ENCODE assay signal across 8 mouse cellular contexts in the genomic region with DNA sequence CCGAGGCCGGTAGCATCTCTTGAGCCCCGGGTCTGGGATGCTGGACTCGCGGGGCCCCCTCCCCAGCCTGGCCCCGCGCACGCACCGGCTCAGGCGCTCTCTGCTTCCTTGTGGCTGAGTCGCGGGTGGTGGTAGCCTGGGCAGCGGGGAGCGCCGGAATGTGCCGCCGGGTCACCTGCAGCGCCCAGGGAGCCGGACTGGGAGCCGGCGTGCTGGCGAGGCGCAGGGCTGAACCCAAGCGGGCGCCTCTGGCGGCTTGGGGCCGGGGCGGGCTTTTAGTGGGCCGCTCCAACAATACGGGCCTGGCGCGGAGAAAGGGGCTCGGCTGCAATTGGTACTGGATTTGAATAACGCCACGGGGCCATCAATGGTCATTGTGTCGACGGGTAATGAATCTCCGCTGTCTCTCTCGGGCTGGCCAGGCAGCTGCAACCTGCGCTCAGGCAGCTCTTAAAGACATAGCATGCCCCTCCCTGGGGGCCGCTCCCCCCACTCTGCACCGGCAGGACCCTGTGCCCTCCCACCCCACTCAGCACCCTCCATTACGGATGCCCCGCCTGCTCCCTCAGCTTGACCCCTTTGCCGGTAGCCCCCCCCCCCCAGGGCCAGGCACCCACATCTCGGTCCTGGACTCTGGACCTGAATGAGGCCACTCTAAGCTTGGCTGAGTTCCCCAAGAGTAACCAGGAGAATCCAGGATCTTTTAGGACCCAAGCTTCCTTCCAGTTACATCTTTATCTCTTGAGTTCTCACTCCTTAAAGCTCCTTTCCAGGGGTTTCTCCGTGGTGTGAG. TPM values are rescaled to one million over a fixed set of nuclear protein-coding genes. Genes with fewer than 3 reads are reported as not detected.
DNase-seq lines count a peak whose midpoint lies in the region; ATAC-seq and TF ChIP-seq lines count a peak whose summit lies in the region.

No protein-coding gene starts in this region.

- no peak for ATAC-seq in liver, embryonic 11.5 days (replicated peaks; ENCODE audit: low FRiP score)
- no peak for ATAC-seq in liver, postnatal 0 days
- no peak for ATAC-seq in embryonic facial prominence, embryonic 15.5 days (ENCODE audit: insufficient number of reproducible peaks, low FRiP score, low TSS enrichment, low read depth)
- peak; percentile 43 for ATAC-seq in neural tube, embryonic 15.5 days (ENCODE audit: low FRiP score)
- ATAC-seq in erythroid progenitor cell, adult 5-6 weeks (replicated peaks; ENCODE audit: low FRiP score, poor library complexity, severe bottlenecking), result no peak

- H3K36me3 ChIP-seq in liver, embryonic 11.5 days (ENCODE audit: control insufficient read depth, insufficient read depth, low read length), result peaks cover 6% of the 10 kb centered on the region
- peaks cover 14% of the 10 kb centered on the region; the same call in 1 of the 2 replicates for H3K36me3 ChIP-seq in liver, postnatal 0 days (replicated peaks; ENCODE audit: insufficient read depth, low read length)
- H3K36me3 ChIP-seq in embryonic facial prominence, embryonic 15.5 days, result peaks cover 32% of the 10 kb centered on the region
- peaks cover 19% of the 10 kb centered on the region for H3K36me3 ChIP-seq in neural tube, embryonic 15.5 days

- 27% methylated on average over 47 of the region's 47 CpGs for WGBS in liver, embryonic 11.5 days
- 34% methylated on average over 46 of the region's 47 CpGs for WGBS in liver, postnatal 0 days (ENCODE audit: insufficient replicate concordance)
- WGBS in embryonic facial prominence, embryonic 15.5 days, result 8% methylated on average over 46 of the region's 47 CpGs
- under 1% methylated on average over 46 of the region's 47 CpGs for WGBS in neural tube, embryonic 15.5 days

- H3K4me1 ChIP-seq in liver, embryonic 11.5 days (replicated peaks; ENCODE audit: control insufficient read depth, insufficient read depth, low read length), result 0 out of 2 replicates have a peak, but pooled peaks cover 2% of the 10 kb centered on the region
- H3K4me1 ChIP-seq in liver, postnatal 0 days (ENCODE audit: insufficient read depth), result peaks cover 2% of the 10 kb centered on the region
- H3K4me1 ChIP-seq in embryonic facial prominence, embryonic 15.5 days, result peaks cover 12% of the 10 kb centered on the region
- peaks cover 56% of the 10 kb centered on the region for H3K4me1 ChIP-seq in neural tube, embryonic 15.5 days

- no peak overlapping the region for H3K9ac ChIP-seq in liver, embryonic 11.5 days (ENCODE audit: low read depth, low read length)
- H3K9ac ChIP-seq in liver, postnatal 0 days (replicated peaks), result no peak overlapping the region
- H3K9ac ChIP-seq in embryonic facial prominence, embryonic 15.5 days, result no peak overlapping the region
- peak overlapping the region; percentile 69 for H3K9ac ChIP-seq in neural tube, embryonic 15.5 days (replicated peaks)

- H3K27me3 ChIP-seq in liver, embryonic 11.5 days (replicated peaks; ENCODE audit: control insufficient read depth, insufficient read depth, low read length), result peaks cover 41% of the 10 kb centered on the region
- H3K27me3 ChIP-seq in liver, postnatal 0 days (ENCODE audit: insufficient read depth, low read length), result peaks cover 13% of the 10 kb centered on the region; the same call in 1 of the 2 replicates
- peaks cover 56% of the 10 kb centered on the region for H3K27me3 ChIP-seq in embryonic facial prominence, embryonic 15.5 days
- no peaks in the 10 kb centered on the region for H3K27me3 ChIP-seq in neural tube, embryonic 15.5 days (replicated peaks)

- H3K4me3 ChIP-seq in liver, embryonic 11.5 days (ENCODE audit: low read depth, low read length), result peak overlapping the region; percentile 30
- no peak overlapping the region for H3K4me3 ChIP-seq in liver, postnatal 0 days (ENCODE audit: low read depth, low read length)
- H3K4me3 ChIP-seq in embryonic facial prominence, embryonic 15.5 days (replicated peaks), result peak overlapping the region; percentile 26
- H3K4me3 ChIP-seq in neural tube, embryonic 15.5 days (replicated peaks), result peak overlapping the region; percentile 51

- H3K4me2 ChIP-seq in liver, embryonic 11.5 days, result peak overlapping the region; percentile 44
- H3K4me2 ChIP-seq in liver, postnatal 0 days (ENCODE audit: low read depth, low read length), result no peak overlapping the region; the same call in 1 of the 2 replicates
- H3K4me2 ChIP-seq in embryonic facial prominence, embryonic 15.5 days (replicated peaks), result peak overlapping the region; percentile 37
- H3K4me2 ChIP-seq in neural tube, embryonic 15.5 days, result peak overlapping the region; percentile 66

- no peak overlapping the region for H3K27ac ChIP-seq in liver, embryonic 11.5 days (ENCODE audit: low read depth, low read length)
- H3K27ac ChIP-seq in liver, postnatal 0 days (ENCODE audit: low read depth), result no peak overlapping the region
- H3K27ac ChIP-seq in embryonic facial prominence, embryonic 15.5 days (replicated peaks), result no peak overlapping the region
- peak overlapping the region; percentile 84 for H3K27ac ChIP-seq in neural tube, embryonic 15.5 days (replicated peaks)

- DNase-seq in liver, embryonic 11.5 days (ENCODE audit: low spot score), result peak; percentile 43
- no peak for DNase-seq in liver, postnatal 0 days
- DNase-seq in kidney, postnatal 36 days, result peak; percentile 41 to 45
- DNase-seq in T-cell, adult 2 months (ENCODE audit: low spot score), result no peak
- DNase-seq in gastrocnemius, adult 18-20 months (ENCODE audit: low spot score), result no peak

- no peaks in the 10 kb centered on the region for H3K9me3 ChIP-seq in liver, embryonic 11.5 days (ENCODE audit: control insufficient read depth, low read length)
- H3K9me3 ChIP-seq in liver, postnatal 0 days (ENCODE audit: low read length), result no peaks in the 10 kb centered on the region
- H3K9me3 ChIP-seq in embryonic facial prominence, embryonic 15.5 days (replicated peaks), result no peaks in the 10 kb centered on the region
- H3K9me3 ChIP-seq in neural tube, embryonic 15.5 days (replicated peaks), result no peaks in the 10 kb centered on the region

- TF ChIP-seq CTCF in liver, postnatal 0 days (IDR thresholded peaks at IDR 0.05; ENCODE audit: low read depth), result no peak

- TF ChIP-seq EP300 in liver, postnatal 0 days (IDR thresholded peaks at IDR 0.05; ENCODE audit: low read depth), result no peak

RNA-seq across cellular contexts. Expression of a gene that starts 22.7 kb away (rescaled TPM):
- polyA plus RNA-seq in liver, embryonic 11.5 days (2014; fragmentation: Nextera tagmentation; extraction: Ambion mirVana), result 49.0 and 54.3 TPM in 2 replicates
- 9.0 and 10.0 TPM in 2 replicates for polyA plus RNA-seq in liver, postnatal 0 days (2015; fragmentation: Nextera tagmentation; extraction: Ambion mirVana)
- polyA plus RNA-seq in embryonic facial prominence, embryonic 15.5 days (2015; fragmentation: Nextera tagmentation; extraction: Ambion mirVana), result 50.1 and 57.3 TPM in 2 replicates
- 25.8 and 27.4 TPM in 2 replicates for polyA plus RNA-seq in neural tube, embryonic 15.5 days (2015; fragmentation: Nextera tagmentation; extraction: Ambion mirVana)
- 1 to 10 TPM; 1.6 to 1.7 TPM for total RNA-seq in gastrocnemius, adult 18-20 months (2021)
- total RNA-seq in erythroid progenitor cell, adult 5-6 weeks (2015; ENCODE audit: low replicate concordance), result 44.9 and 66.3 TPM in 2 replicates
- 36.4 and 48.1 TPM in 2 replicates for total RNA-seq in erythroid progenitor cell, adult 5-6 weeks (2017; ENCODE audit: low replicate concordance)

RNA-seq across cellular contexts. Expression of a gene that starts 26.4 kb away (rescaled TPM):
- 21.1 TPM in 2 replicates for polyA plus RNA-seq in liver, embryonic 11.5 days (2014; fragmentation: Nextera tagmentation; extraction: Ambion mirVana)
- 6.6 and 8.7 TPM in 2 replicates for polyA plus RNA-seq in liver, postnatal 0 days (2015; fragmentation: Nextera tagmentation; extraction: Ambion mirVana)
- 22.9 and 24.1 TPM in 2 replicates for polyA plus RNA-seq in embryonic facial prominence, embryonic 15.5 days (2015; fragmentation: Nextera tagmentation; extraction: Ambion mirVana)
- 27.7 and 28.3 TPM in 2 replicates for polyA plus RNA-seq in neural tube, embryonic 15.5 days (2015; fragmentation: Nextera tagmentation; extraction: Ambion mirVana)
- total RNA-seq in gastrocnemius, adult 18-20 months (2021), result 10 to 100 TPM; 23.9 to 30.3 TPM
- total RNA-seq in erythroid progenitor cell, adult 5-6 weeks (2015; ENCODE audit: low replicate concordance), result 13.7 and 26.8 TPM in 2 replicates
- 4.5 and 4.6 TPM in 2 replicates for total RNA-seq in erythroid progenitor cell, adult 5-6 weeks (2017; ENCODE audit: low replicate concordance)

RNA-seq across cellular contexts. Expression of a gene that starts 42.8 kb away (rescaled TPM):
- polyA plus RNA-seq in liver, embryonic 11.5 days (2014; fragmentation: Nextera tagmentation; extraction: Ambion mirVana), result 81.7 and 83.4 TPM in 2 replicates
- polyA plus RNA-seq in liver, postnatal 0 days (2015; fragmentation: Nextera tagmentation; extraction: Ambion mirVana), result 19.0 and 22.1 TPM in 2 replicates
- 59.8 and 74.3 TPM in 2 replicates for polyA plus RNA-seq in embryonic facial prominence, embryonic 15.5 days (2015; fragmentation: Nextera tagmentation; extraction: Ambion mirVana)
- polyA plus RNA-seq in neural tube, embryonic 15.5 days (2015; fragmentation: Nextera tagmentation; extraction: Ambion mirVana), result 62.4 and 66.8 TPM in 2 replicates
- 10 to 100 TPM; 10.4 to 11.9 TPM for total RNA-seq in gastrocnemius, adult 18-20 months (2021)
- 168 and 212 TPM in 2 replicates for total RNA-seq in erythroid progenitor cell, adult 5-6 weeks (2015; ENCODE audit: low replicate concordance)
- total RNA-seq in erythroid progenitor cell, adult 5-6 weeks (2017; ENCODE audit: low replicate concordance), result 352 and 377 TPM in 2 replicates

RNA-seq across cellular contexts. Expression of a gene that starts 43.8 kb away (rescaled TPM):
- polyA plus RNA-seq in liver, embryonic 11.5 days (2014; fragmentation: Nextera tagmentation; extraction: Ambion mirVana), result 5.2 and 5.3 TPM in 2 replicates
- polyA plus RNA-seq in liver, postnatal 0 days (2015; fragmentation: Nextera tagmentation; extraction: Ambion mirVana), result 4.6 and 5.1 TPM in 2 replicates
- polyA plus RNA-seq in embryonic facial prominence, embryonic 15.5 days (2015; fragmentation: Nextera tagmentation; extraction: Ambion mirVana), result 20.2 and 20.7 TPM in 2 replicates
- polyA plus RNA-seq in neural tube, embryonic 15.5 days (2015; fragmentation: Nextera tagmentation; extraction: Ambion mirVana), result 43.0 and 48.9 TPM in 2 replicates
- total RNA-seq in gastrocnemius, adult 18-20 months (2021), result 1 to 10 TPM; 6.5 to 7.0 TPM
- total RNA-seq in erythroid progenitor cell, adult 5-6 weeks (2015; ENCODE audit: low replicate concordance), result 2.5 and 4.6 TPM in 2 replicates
- total RNA-seq in erythroid progenitor cell, adult 5-6 weeks (2017; ENCODE audit: low replicate concordance), result 1.4 and 2.0 TPM in 2 replicates

RNA-seq across cellular contexts. Expression of a gene that starts 58.0 kb away (rescaled TPM):
- polyA plus RNA-seq in liver, embryonic 11.5 days (2014; fragmentation: Nextera tagmentation; extraction: Ambion mirVana), result 27.7 and 29.0 TPM in 2 replicates
- polyA plus RNA-seq in liver, postnatal 0 days (2015; fragmentation: Nextera tagmentation; extraction: Ambion mirVana), result 7.1 and 7.9 TPM in 2 replicates
- 35.1 and 38.8 TPM in 2 replicates for polyA plus RNA-seq in embryonic facial prominence, embryonic 15.5 days (2015; fragmentation: Nextera tagmentation; extraction: Ambion mirVana)
- polyA plus RNA-seq in neural tube, embryonic 15.5 days (2015; fragmentation: Nextera tagmentation; extraction: Ambion mirVana), result 33.2 and 35.5 TPM in 2 replicates
- 10 to 100 TPM; 27.7 to 30.3 TPM for total RNA-seq in gastrocnemius, adult 18-20 months (2021)
- total RNA-seq in erythroid progenitor cell, adult 5-6 weeks (2015; ENCODE audit: low replicate concordance), result 10.8 and 14.7 TPM in 2 replicates
- total RNA-seq in erythroid progenitor cell, adult 5-6 weeks (2017; ENCODE audit: low replicate concordance), result 17.4 and 27.7 TPM in 2 replicates

Comparison
In these comparisons a context has a peak if more than half of its experiments do, and no peak if none do; other contexts are left out.
1. DNase-seq: peak in liver, embryonic 11.5 days (single experiment) and kidney, postnatal 36 days (2 of 2); none in liver, postnatal 0 days (single experiment), T-cell, adult 2 months (single experiment) and gastrocnemius, adult 18-20 months (single experiment).